Mouse (Mus musculus) E14TG2a.4 (cell line): Measurements from ENCODE around the gene Gm20518.

Experiments
- CTCF ChIP-seq: conservative IDR thresholded peaks from 2 replicates; pipeline ENCODE4 v1.5.1; 2014; ENCODE audit warnings: low read length
- NANOG ChIP-seq: IDR thresholded peaks from 2 replicates; pipeline ENCODE4 v1.6.1; 2014; ENCODE audit warnings: borderline replicate concordance, low read length, mixed read lengths
- POU5F1 ChIP-seq: IDR thresholded peaks from 2 replicates; pipeline ENCODE4 v1.6.1; 2014; ENCODE audit warnings: low read length, borderline replicate concordance

DNA sequence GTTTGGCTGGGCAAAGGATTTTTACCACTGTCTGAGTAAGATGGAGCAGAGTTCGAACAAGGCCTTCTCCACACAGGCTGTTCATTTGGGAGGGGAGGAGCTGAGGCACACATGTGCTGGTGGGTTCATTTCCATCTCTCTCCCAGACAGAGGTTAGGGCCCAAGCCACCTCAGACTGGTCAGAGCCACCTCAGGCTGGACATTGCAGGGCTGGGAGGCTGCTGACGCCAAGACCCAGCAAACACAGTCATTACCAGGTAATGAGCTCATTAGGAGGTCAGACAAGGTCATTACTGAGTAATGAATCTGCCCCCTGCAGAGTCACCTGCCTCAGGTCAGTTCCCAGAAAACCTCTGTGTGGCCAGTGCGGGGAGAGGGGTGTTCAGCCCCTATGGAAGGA lies 62.6 kb downstream of the Gm20518 start:
- no peak for TF ChIP-seq CTCF
- TF ChIP-seq POU5F1 = no peak
- no peak for TF ChIP-seq NANOG
